Mouse (Mus musculus) small intestine, adult 2 months (tissue): ENCODE results near the gene Picalm.

Experiments used
- CTCF ChIP-seq: fragments of 200-500 bp; IDR thresholded peaks from 2 replicates; pipeline ENCODE4 v1.5.1; 2012; ENCODE audit warnings: low read depth, mild to moderate bottlenecking, control low read depth, inconsistent platforms, low read length, moderate library complexity, mixed read lengths; ENCODE audit not compliant: insufficient replicate concordance, insufficient read length; ENCODE audit errors: extremely low read depth
- POLR2A ChIP-seq: fragments of 200-500 bp; IDR thresholded peaks from 2 replicates; pipeline ENCODE4 v1.6.1; 2012; ENCODE audit warnings: low read depth, mild to moderate bottlenecking, control low read depth, inconsistent platforms, low read length, moderate library complexity

GRCm38 (mm10) chr7:90164276-90164675 lies 34.3 kb downstream of the Picalm start:
- TF ChIP-seq CTCF: no peak
- TF ChIP-seq POLR2A: no peak
